ENCODE assay signal across 10 mouse cellular contexts in the genomic region with DNA sequence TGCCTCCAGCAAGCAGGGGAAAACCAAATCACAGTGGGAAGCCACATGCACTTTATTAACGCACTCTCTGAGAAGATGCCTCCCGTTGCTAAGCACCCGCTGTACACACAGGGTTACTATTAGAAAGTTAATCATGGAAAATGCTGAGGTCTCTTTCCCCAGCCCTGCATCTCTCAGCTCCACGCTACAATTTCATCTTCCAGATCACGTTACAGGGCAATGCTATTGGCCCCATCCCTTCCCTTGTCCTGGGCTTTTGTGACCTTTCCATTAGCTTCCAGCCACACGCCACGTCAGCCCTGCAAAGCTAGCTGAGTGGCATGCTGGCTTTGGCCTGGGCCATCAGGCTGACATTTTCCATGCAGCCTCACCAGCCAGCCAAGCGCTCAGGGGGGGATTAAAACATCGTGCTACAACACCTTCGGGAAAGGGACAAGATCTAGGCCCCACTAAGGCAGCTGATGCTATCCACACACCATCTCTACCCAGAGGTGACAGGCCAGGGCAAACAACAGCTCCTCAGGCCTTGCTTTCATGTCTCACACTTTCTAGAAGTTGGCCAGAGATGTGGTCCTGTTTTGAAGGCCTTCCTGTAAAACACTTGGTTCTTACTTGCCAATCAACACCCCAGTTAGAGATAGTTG.
DNase-seq lines count a peak whose midpoint lies in the region; ATAC-seq lines count a peak whose summit lies in the region.
"Had no signal": no experiment of that assay in that cellular context is flagged by ENCODE, and none has a peak within 500 bp of the region (broad histone marks: within the 10 kb centered on the region; RNA-seq: fewer than 3 reads in every experiment).

No protein-coding gene starts in this region.

- H3K4me1 ChIP-seq in limb, embryonic 13.5 days, result peaks cover 12% of the 10 kb centered on the region

- H3K36me3 ChIP-seq in limb, embryonic 13.5 days, result no peaks in the 10 kb centered on the region

- ATAC-seq in limb, embryonic 13.5 days (ENCODE audit: low FRiP score, low read depth), result peak; percentile 48; the same call in 1 of the 2 replicates

- no peak overlapping the region for H3K4me3 ChIP-seq in limb, embryonic 13.5 days

- 19% methylated on average over 10 of the region's 10 CpGs for WGBS in limb, embryonic 13.5 days

- no peak overlapping the region for H3K4me2 ChIP-seq in limb, embryonic 13.5 days (replicated peaks)

- no peak overlapping the region for H3K27ac ChIP-seq in limb, embryonic 13.5 days
- H3K27ac ChIP-seq: macrophage had no signal

- no peak overlapping the region for H3K9ac ChIP-seq in limb, embryonic 13.5 days

- no peaks in the 10 kb centered on the region for H3K9me3 ChIP-seq in limb, embryonic 13.5 days

- H3K27me3 ChIP-seq in limb, embryonic 13.5 days, result no peaks in the 10 kb centered on the region

- peak; percentile 19 for DNase-seq in layer of hippocampus, adult 11-12 months (ENCODE audit: low spot score)
- DNase-seq in layer of hippocampus, adult 9-11 months, result no peak
- DNase-seq in forelimb bud, embryonic 11.5 days (ENCODE audit: low read depth, low spot score), result peak; percentile 46
- peak; percentile 52 for DNase-seq in retina, postnatal 1 day
- no peak for DNase-seq in thymus, postnatal 36 days
- no peak for DNase-seq in spleen, adult 12 weeks (ENCODE audit: low spot score)
- DNase-seq in heart, postnatal 4 days, result no peak
- DNase-seq: heart, postnatal 10 days had no signal

Comparison
In these comparisons a context has a peak if more than half of its experiments do, and no peak if none do; other contexts are left out.
1. DNase-seq: peak in layer of hippocampus, adult 11-12 months (single experiment), forelimb bud, embryonic 11.5 days (single experiment) and retina, postnatal 1 day (single experiment); none in layer of hippocampus, adult 9-11 months (single experiment), thymus, postnatal 36 days (0 of 2), spleen, adult 12 weeks (single experiment) and heart, postnatal 4 days (single experiment).